Mouse (Mus musculus) midbrain, postnatal 0 days (tissue): Measurements from ENCODE around the gene Clca3a2. TPM values are rescaled to one million over a fixed set of nuclear protein-coding genes. Genes with fewer than 3 reads are reported as not detected.
"Not testable (repeated sequence)": the region's sequence is repeated elsewhere in the genome, so short reads cannot be mapped to it uniquely, and the experiment has no call there.

Source experiments
- ATAC-seq: fragments of 200-750 bp; cut with Nextera tagmentation; 2 replicates; pipeline ENCODE4 v1.8.0; 2017; ENCODE audit warnings: moderate number of reproducible peaks, mild to moderate bottlenecking, moderate TSS enrichment, moderate library complexity; ENCODE audit not compliant: low FRiP score
- DNase-seq: peaks from one replicate; pipeline ENCODE4 v3.0.0-alpha.2; 2015; ENCODE audit warnings: low spot score
- H3K27ac ChIP-seq: fragments of 300-500 bp; sonication (generic); 2 replicates; pipeline ENCODE4 v1.5.1; 2014; ENCODE audit warnings: low read depth, mild to moderate bottlenecking, low read length, mixed read lengths
- H3K27me3 ChIP-seq: fragments of 300-500 bp; sonication (generic); 2 replicates; pipeline ENCODE4 v1.6.1; 2014; ENCODE audit warnings: low read length, control low read depth, mixed read lengths; ENCODE audit not compliant: insufficient read depth
- H3K36me3 ChIP-seq: fragments of 300-500 bp; sonication (generic); 2 replicates; pipeline ENCODE4 v1.6.1; 2014; ENCODE audit warnings: low read length, control low read depth, mixed read lengths; ENCODE audit not compliant: insufficient read depth
- H3K4me1 ChIP-seq: fragments of 300-500 bp; sonication (generic); 2 replicates; pipeline ENCODE4 v1.6.1; 2014; ENCODE audit warnings: mild to moderate bottlenecking, control low read depth, antibody characterized with exemption, low read length, mixed read lengths; ENCODE audit not compliant: insufficient read depth
- H3K4me2 ChIP-seq: fragments of 300-500 bp; sonication (generic); 2 replicates; pipeline ENCODE4 v1.6.1; 2014; ENCODE audit warnings: low read depth, mild to moderate bottlenecking, low read length, mixed read lengths; ENCODE audit not compliant: poor library complexity, severe bottlenecking
- H3K4me3 ChIP-seq: fragments of 300-500 bp; sonication (generic); 2 replicates; pipeline ENCODE4 v1.5.1; 2014; ENCODE audit warnings: low read depth, mild to moderate bottlenecking, low read length, moderate library complexity
- H3K9ac ChIP-seq: fragments of 300-500 bp; sonication (generic); replicated peaks from 2 replicates; pipeline ENCODE4 v1.6.1; 2014; ENCODE audit warnings: mild to moderate bottlenecking, low read length, moderate library complexity, mixed read lengths; ENCODE audit not compliant: poor library complexity, severe bottlenecking
- H3K9me3 ChIP-seq: fragments of 300-500 bp; sonication (generic); 2 replicates; pipeline ENCODE4 v1.6.1; 2016; ENCODE audit warnings: low read length, control low read depth
- CTCF ChIP-seq: IDR thresholded peaks from 2 replicates; pipeline ENCODE4 v1.5.1; 2016; ENCODE audit warnings: antibody characterized with exemption, mild to moderate bottlenecking
- WGBS: fragments of 180-500 bp; shearing (Covaris S2); extraction: QIAGEN DNeasy Blood & Tissue Kit; methylation state at CpG from one replicate; pipeline ENCODE4 v1.1.7; 2014; 5-methylcytosine and 5-hydroxymethylcytosine counted together
- polyA plus RNA-seq: library from polyadenylated mRNA; unstranded; fragments of >200 nt; fragmentation: Nextera tagmentation; extraction: Ambion mirVana; gene quantifications from 2 replicates; pipeline ENCODE4 v1.2.1, GENCODE M21; 2015
- total RNA-seq: library from RNA; depleted of rRNA; stranded (reverse); fragments of >200 nt; gene quantifications from 2 replicates; pipeline ENCODE4 v1.2.3, GENCODE M21; 2014; rRNA removed

Clca3a2 gene
- total RNA-seq: 2.8 TPM in 1 of 2 replicates, not detected in the other
- polyA plus RNA-seq: 0.44 TPM in 1 of 2 replicates, not detected in the other

- not testable (repeated sequence) for ATAC-seq, H3K36me3 ChIP-seq, H3K4me3 ChIP-seq, H3K4me2 ChIP-seq, H3K9me3 ChIP-seq, H3K4me1 ChIP-seq, H3K9ac ChIP-seq, H3K27ac ChIP-seq, H3K27me3 ChIP-seq
- DNase-seq: peak; percentile 38
- 77% methylated on average over 6 of the region's 6 CpGs for WGBS
Observed at GRCm38 (mm10) chr3:144819219-144819618, at the start of gene Clca3a2. Gene Clca3a2 (minus strand): TSS chr3:144819494.

- H3K36me3 ChIP-seq: no peaks in the 10 kb centered on the region
- no peaks in the 10 kb centered on the region for H3K9me3 ChIP-seq
- H3K4me2 ChIP-seq: no peak overlapping the region
- no peak for ATAC-seq
- no peak overlapping the region for H3K4me3 ChIP-seq
- 72% methylated on average over 4 of the region's 4 CpGs for WGBS
- no peaks in the 10 kb centered on the region for H3K27me3 ChIP-seq
- H3K9ac ChIP-seq: no peak overlapping the region
- TF ChIP-seq CTCF: no peak
- no peak overlapping the region for H3K27ac ChIP-seq
- DNase-seq: no peak
- H3K4me1 ChIP-seq: no peaks in the 10 kb centered on the region
Observed at GRCm38 (mm10) chr3:144849584-144849983, 30.3 kb upstream of the Clca3a2 start.

GRCm38 (mm10) chr3:144849014-144849556 is 29.8 kb upstream of the Clca3a2 start, which contains the start of gene Clca3b:
Gene Clca3b (minus strand): TSS chr3:144849357.
- H3K4me2 ChIP-seq, ATAC-seq: not testable (repeated sequence)
- WGBS: 94% methylated on average over 9 of the region's 9 CpGs

GRCm38 (mm10) chr3:144827257-144827656 is 8.0 kb upstream of the Clca3a2 start:
- Histone ChIP-seq H3K4me1 (no peaks in the 10 kb centered on the region), H3K4me2 (no peak overlapping the region), H3K27me3 (no peaks in the 10 kb centered on the region), H3K27ac (no peak overlapping the region), H3K9me3 (no peaks in the 10 kb centered on the region), H3K4me3 (no peak overlapping the region), H3K9ac (no peak overlapping the region), H3K36me3 (no peaks in the 10 kb centered on the region)
- no peak for TF ChIP-seq CTCF
- DNase-seq: no peak
- WGBS: 89% methylated on average over 6 of the region's 6 CpGs
- no peak for ATAC-seq

More at GRCm38 (mm10) chr3:144849014-144849556, 29.8 kb upstream of the Clca3a2 start, which contains the start of gene Clca3b:
- not testable (repeated sequence) for DNase-seq, H3K9ac ChIP-seq, H3K27ac ChIP-seq, H3K4me1 ChIP-seq, H3K36me3 ChIP-seq, H3K27me3 ChIP-seq, H3K4me3 ChIP-seq, H3K9me3 ChIP-seq

- H3K27ac ChIP-seq: no peak overlapping the region
- H3K9me3 ChIP-seq: no peaks in the 10 kb centered on the region
- no peaks in the 10 kb centered on the region for H3K4me1 ChIP-seq
- TF ChIP-seq CTCF: peak; percentile 81
- peak; percentile 84 for DNase-seq
- peak; percentile 65 for ATAC-seq
- no peaks in the 10 kb centered on the region for H3K27me3 ChIP-seq
- H3K36me3 ChIP-seq: no peaks in the 10 kb centered on the region
- WGBS: 18% methylated on average over 10 of the region's 10 CpGs
- no peak overlapping the region for H3K9ac ChIP-seq
- H3K4me3 ChIP-seq: no peak overlapping the region
- no peak overlapping the region for H3K4me2 ChIP-seq
Observed at GRCm38 (mm10) chr3:144825151-144825550, 5.9 kb upstream of the Clca3a2 start.

- ATAC-seq (no peak), DNase-seq (no peak)
- Histone ChIP-seq H3K9me3 (no peaks in the 10 kb centered on the region), H3K4me3 (no peak overlapping the region), H3K36me3 (no peaks in the 10 kb centered on the region), H3K4me2 (no peak overlapping the region), H3K4me1 (no peaks in the 10 kb centered on the region), H3K27me3 (no peaks in the 10 kb centered on the region), H3K27ac (no peak overlapping the region), H3K9ac (no peak overlapping the region)
- TF ChIP-seq CTCF: no peak
- WGBS: 88% methylated on average over 5 of the region's 5 CpGs
Observed at GRCm38 (mm10) chr3:144823331-144823730, 4.0 kb upstream of the Clca3a2 start.
